Mouse (Mus musculus) regulatory T cell (primary cell): ENCODE results near the gene Cwc22.

ENCODE experiments used
- in situ Hi-C: fragments of 300-600 bp; cut with MboI, MseI; formaldehyde crosslinking; loops from one replicate; pipeline ENCODE4 v1.15.1; 2025; ENCODE audit warnings: high pct_unique_total_duplicates

The Cwc22 gene

GRCm38 (mm10) chr2:77881301-77882199, 64.6 kb downstream of the Cwc22 start:
- in situ Hi-C loops, result no loop called here

- in situ Hi-C loops, result no loop called here
Measured at GRCm38 (mm10) chr2:77880351-77880750, 65.8 kb downstream of the Cwc22 start.

- in situ Hi-C loops, result no loop called here
Measured at GRCm38 (mm10) chr2:77879736-77880135, 66.4 kb downstream of the Cwc22 start.

- in situ Hi-C loops, result no loop called here
Measured at GRCm38 (mm10) chr2:77877156-77877855, 68.9 kb downstream of the Cwc22 start.

- in situ Hi-C loops, result no loop called here
Measured at GRCm38 (mm10) chr2:77876331-77876730, 69.8 kb downstream of the Cwc22 start.

- in situ Hi-C loops, result no loop called here
Measured at GRCm38 (mm10) chr2:77875516-77875915, 70.7 kb downstream of the Cwc22 start.

GRCm38 (mm10) chr2:77874678-77875077, 71.5 kb downstream of the Cwc22 start:
- in situ Hi-C loops, result no loop called here

GRCm38 (mm10) chr2:77873806-77874205, 72.4 kb downstream of the Cwc22 start:
- in situ Hi-C loops, result no loop called here

- in situ Hi-C loops, result no loop called here
Measured at GRCm38 (mm10) chr2:77872676-77873075, 73.5 kb downstream of the Cwc22 start.

- in situ Hi-C loops, result no loop called here
Measured at GRCm38 (mm10) chr2:77871146-77871545, 75.0 kb downstream of the Cwc22 start.

- in situ Hi-C loops, result no loop called here
Measured at GRCm38 (mm10) chr2:77869729-77870280, 76.4 kb downstream of the Cwc22 start.

- in situ Hi-C loops, result no loop called here
Measured at GRCm38 (mm10) chr2:77863934-77864333, 82.2 kb downstream of the Cwc22 start.

GRCm38 (mm10) chr2:77863522-77863921, 82.7 kb downstream of the Cwc22 start:
- in situ Hi-C loops, result no loop called here

GRCm38 (mm10) chr2:77841464-77841863, 104.7 kb downstream of the Cwc22 start:
- in situ Hi-C loops, result no loop called here

- in situ Hi-C loops, result no loop called here
Measured at GRCm38 (mm10) chr2:77839587-77839986, 106.6 kb downstream of the Cwc22 start.

GRCm38 (mm10) chr2:77838688-77839087, 107.5 kb downstream of the Cwc22 start:
- in situ Hi-C loops, result no loop called here

GRCm38 (mm10) chr2:77835781-77836180, 110.4 kb downstream of the Cwc22 start:
- in situ Hi-C loops, result no loop called here
